Mouse (Mus musculus) myocyte (in vitro differentiated cells): Measurements from ENCODE around the gene Prr12.

ENCODE experiments used
- E2F4 ChIP-seq: IDR thresholded peaks from one replicate; pipeline ENCODE4 v1.6.1; 2011; ENCODE audit warnings: mild to moderate bottlenecking, control low read depth, moderate library complexity; ENCODE audit not compliant: insufficient read depth
- MAX ChIP-seq: IDR thresholded peaks from one replicate; pipeline ENCODE4 v1.6.1; 2011; ENCODE audit warnings: low read depth, mild to moderate bottlenecking, control low read depth
- POLR2A ChIP-seq: IDR thresholded peaks from one replicate; pipeline ENCODE4 v1.6.1; 2011; ENCODE audit warnings: low read depth, mild to moderate bottlenecking, control low read depth, moderate library complexity; ENCODE audit not compliant: insufficient read length
- POLR2AphosphoS2 ChIP-seq: IDR thresholded peaks from one replicate; pipeline ENCODE4 v1.6.1; 2011; ENCODE audit warnings: low read depth, control low read depth; ENCODE audit not compliant: insufficient read length
- SRF ChIP-seq: IDR thresholded peaks from one replicate; pipeline ENCODE4 v1.6.1; 2011; ENCODE audit warnings: low read depth; ENCODE audit not compliant: control insufficient read depth, insufficient read length
- TCF12 ChIP-seq: IDR thresholded peaks from one replicate; pipeline ENCODE4 v1.6.1; 2011; ENCODE audit warnings: mild to moderate bottlenecking, control low read depth; ENCODE audit not compliant: poor library complexity, insufficient read depth, severe bottlenecking
- USF1 ChIP-seq: IDR thresholded peaks from one replicate; pipeline ENCODE4 v1.6.1; 2011; ENCODE audit warnings: low read depth, mild to moderate bottlenecking, control low read depth, moderate library complexity

- no peak for TF ChIP-seq E2F4
- TF ChIP-seq POLR2A, result no peak
- TF ChIP-seq MAX, result no peak
- peak; percentile 12 for TF ChIP-seq POLR2AphosphoS2
- TF ChIP-seq TCF12, result no peak
- no peak for TF ChIP-seq USF1
- no peak for TF ChIP-seq SRF
Observed at GRCm38 (mm10) chr7:45078513-45078912, 25.8 kb upstream of the Prr12 start.
